Mouse (Mus musculus) midbrain, embryonic 13.5 days (tissue): ENCODE data around the gene Ksr2. TPM values are rescaled to one million over a fixed set of nuclear protein-coding genes. Genes with fewer than 3 reads are reported as not detected.
"Not testable (repeated sequence)": the region's sequence is repeated elsewhere in the genome, so short reads cannot be mapped to it uniquely, and the experiment has no call there.

ENCODE experiments used
- ATAC-seq: fragments of 200-750 bp; cut with Nextera tagmentation; 2 replicates; pipeline ENCODE4 v1.8.0; 2017; ENCODE audit warnings: mild to moderate bottlenecking, moderate TSS enrichment, moderate library complexity
- H3K27ac ChIP-seq: fragments of 300-500 bp; sonication (generic); 2 replicates; pipeline ENCODE4 v1.5.1; 2015; ENCODE audit warnings: inconsistent platforms, mild to moderate bottlenecking, moderate library complexity
- H3K27me3 ChIP-seq: fragments of 300-500 bp; sonication (generic); 2 replicates; pipeline ENCODE4 v1.6.1; 2015; ENCODE audit warnings: mild to moderate bottlenecking, inconsistent platforms
- H3K36me3 ChIP-seq: fragments of 300-500 bp; sonication (generic); 2 replicates; pipeline ENCODE4 v1.6.1; 2015; ENCODE audit warnings: mild to moderate bottlenecking, inconsistent platforms
- H3K4me1 ChIP-seq: fragments of 300-500 bp; sonication (generic); replicated peaks from 2 replicates; pipeline ENCODE4 v1.6.1; 2015; ENCODE audit warnings: inconsistent platforms
- H3K4me2 ChIP-seq: fragments of 300-500 bp; sonication (generic); replicated peaks from 2 replicates; pipeline ENCODE4 v1.6.1; 2015; ENCODE audit warnings: moderate library complexity, mild to moderate bottlenecking, inconsistent platforms
- H3K4me3 ChIP-seq: fragments of 300-500 bp; sonication (generic); replicated peaks from 2 replicates; pipeline ENCODE4 v1.5.1; 2015; ENCODE audit warnings: mild to moderate bottlenecking, inconsistent platforms
- H3K9ac ChIP-seq: fragments of 300-500 bp; sonication (generic); replicated peaks from 2 replicates; pipeline ENCODE4 v1.6.1; 2015; ENCODE audit warnings: mild to moderate bottlenecking, inconsistent platforms
- H3K9me3 ChIP-seq: fragments of 300-500 bp; sonication (generic); 2 replicates; pipeline ENCODE4 v1.6.1; 2016; ENCODE audit warnings: mild to moderate bottlenecking, inconsistent platforms
- WGBS: fragments of 180-500 bp; shearing (Covaris S2); methylation state at CpG from one replicate; pipeline ENCODE4 v1.1.7; 2015; 5-methylcytosine and 5-hydroxymethylcytosine counted together
- polyA plus RNA-seq: library from polyadenylated mRNA; unstranded; fragments of >200 nt; fragmentation: Nextera tagmentation; extraction: Ambion mirVana; gene quantifications from 2 replicates; pipeline ENCODE4 v1.2.1, GENCODE M21; 2015

Ksr2 gene
- polyA plus RNA-seq, 1 experiment from 2014 or later = 6.9 TPM

DNA sequence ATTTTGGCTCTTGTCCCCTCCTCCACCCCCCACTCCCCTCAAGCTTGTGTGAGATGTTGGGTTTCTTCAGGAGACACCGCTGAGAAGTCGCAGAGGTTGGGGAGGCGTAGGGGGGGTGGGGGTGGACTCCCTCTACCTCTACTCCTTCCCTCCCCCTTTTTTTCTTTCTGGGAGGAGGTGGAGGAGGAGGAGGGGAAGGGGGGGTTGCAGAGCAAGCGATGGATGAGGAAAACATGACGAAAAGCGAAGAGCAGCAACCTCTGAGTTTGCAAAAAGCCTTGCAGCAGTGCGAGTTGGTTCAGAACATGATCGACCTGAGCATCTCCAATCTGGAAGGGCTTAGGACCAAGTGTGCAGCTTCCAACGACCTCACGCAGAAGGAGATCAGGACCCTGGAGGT lies 811 bp downstream of the Ksr2 start:
- under 1% methylated on average over 10 of the region's 10 CpGs for WGBS
- H3K4me2 ChIP-seq = peak overlapping the region; percentile 71

DNA sequence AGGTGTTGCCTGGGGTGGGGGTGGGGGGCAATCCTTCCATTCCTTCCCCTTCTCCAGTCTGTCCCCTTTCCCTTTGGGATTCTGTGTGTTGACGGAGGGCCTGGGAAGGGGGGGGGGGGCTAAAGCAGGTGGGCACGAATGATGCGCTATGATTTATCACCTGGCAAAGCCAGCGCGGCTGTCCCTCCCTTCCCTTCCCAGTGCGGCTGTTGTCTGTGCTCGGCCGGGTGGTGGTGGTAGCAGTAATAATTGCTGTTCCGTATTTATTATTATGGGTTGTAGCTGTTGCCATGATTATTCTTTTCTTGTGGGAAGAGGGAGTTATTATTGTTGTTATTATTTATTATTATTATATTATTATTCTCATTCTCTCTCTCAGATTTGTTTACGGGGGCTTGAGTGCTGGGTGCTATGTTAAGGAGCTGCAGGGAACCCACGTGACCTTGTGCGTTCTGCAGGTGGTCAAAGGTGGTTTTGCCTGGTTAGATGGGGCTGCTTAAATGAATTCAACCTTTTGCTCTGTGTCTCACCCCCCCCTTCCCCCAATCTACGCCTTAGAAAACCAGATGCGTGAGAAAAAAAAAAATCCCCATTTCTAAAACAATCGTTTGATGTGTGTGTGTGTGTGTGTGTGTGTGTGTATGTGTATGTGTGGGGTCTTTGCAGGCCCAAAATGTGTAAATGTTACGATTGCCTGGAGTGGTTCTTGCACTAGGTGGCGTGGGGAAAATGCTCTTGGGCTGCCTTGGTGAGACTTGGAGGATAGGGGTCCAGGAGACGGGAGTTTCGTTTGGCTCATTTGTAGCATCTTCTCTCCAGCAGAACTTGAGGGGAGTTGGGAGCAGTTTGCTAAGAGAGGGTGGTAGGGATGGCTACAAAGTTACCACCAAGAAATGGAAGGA lies 1.5 kb downstream of the Ksr2 start:
- Histone ChIP-seq H3K4me3 (peak overlapping the region; percentile 71), H3K4me2 (peak overlapping the region; percentile 71), H3K9me3 (no peaks in the 10 kb centered on the region), H3K9ac (peak overlapping the region; percentile 84), H3K36me3 (no peaks in the 10 kb centered on the region), H3K4me1 (peaks cover 26% of the 10 kb centered on the region), H3K27me3 (no peaks in the 10 kb centered on the region; the same call in 1 of the 2 replicates), H3K27ac (peak overlapping the region; percentile 99)
- ATAC-seq = 0 out of 2 replicates have a peak, but pooled peaks have one; percentile 1
- 22% methylated on average over 19 of the region's 19 CpGs for WGBS

More for the DNA sequence above, 811 bp downstream of the Ksr2 start:
- peak; percentile 19; the same call in 1 of the 2 replicates for ATAC-seq
- peak overlapping the region; percentile 71 for H3K4me3 ChIP-seq
- peaks cover 26% of the 10 kb centered on the region for H3K4me1 ChIP-seq
- H3K9me3 ChIP-seq = no peaks in the 10 kb centered on the region
- H3K27me3 ChIP-seq = no peaks in the 10 kb centered on the region; the same call in 1 of the 2 replicates
- H3K27ac ChIP-seq = peak overlapping the region; percentile 99
- no peaks in the 10 kb centered on the region for H3K36me3 ChIP-seq
- H3K9ac ChIP-seq = peak overlapping the region; percentile 84

DNA sequence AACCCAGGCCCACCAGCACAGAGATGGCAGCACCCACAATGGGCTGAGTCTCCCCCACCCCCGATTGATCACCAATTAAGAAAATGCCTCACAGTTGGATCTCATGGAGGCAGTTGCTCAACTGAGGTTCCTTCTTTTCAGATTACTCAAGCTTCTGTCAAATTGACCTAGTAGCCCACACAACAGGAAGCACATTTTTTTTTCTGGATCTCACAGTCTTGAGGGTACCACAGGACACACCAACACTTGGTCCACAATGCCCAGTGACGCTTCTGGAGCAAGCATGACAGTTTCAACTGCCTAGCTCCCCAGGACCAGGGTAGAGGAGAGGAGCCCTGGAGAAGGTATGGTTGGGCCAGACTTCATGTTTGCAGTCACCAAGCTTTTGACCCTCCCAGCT lies 3.6 kb downstream of the Ksr2 start:
- Histone ChIP-seq H3K27me3 (no peaks in the 10 kb centered on the region; the same call in 1 of the 2 replicates), H3K27ac (no peak overlapping the region), H3K9me3 (no peaks in the 10 kb centered on the region), H3K36me3 (no peaks in the 10 kb centered on the region), H3K4me1 (peaks cover 26% of the 10 kb centered on the region), H3K4me2 (no peak overlapping the region), H3K9ac (no peak overlapping the region), H3K4me3 (no peak overlapping the region)
- WGBS = 86% methylated on average over 2 of the region's 2 CpGs
- no peak for ATAC-seq

DNA sequence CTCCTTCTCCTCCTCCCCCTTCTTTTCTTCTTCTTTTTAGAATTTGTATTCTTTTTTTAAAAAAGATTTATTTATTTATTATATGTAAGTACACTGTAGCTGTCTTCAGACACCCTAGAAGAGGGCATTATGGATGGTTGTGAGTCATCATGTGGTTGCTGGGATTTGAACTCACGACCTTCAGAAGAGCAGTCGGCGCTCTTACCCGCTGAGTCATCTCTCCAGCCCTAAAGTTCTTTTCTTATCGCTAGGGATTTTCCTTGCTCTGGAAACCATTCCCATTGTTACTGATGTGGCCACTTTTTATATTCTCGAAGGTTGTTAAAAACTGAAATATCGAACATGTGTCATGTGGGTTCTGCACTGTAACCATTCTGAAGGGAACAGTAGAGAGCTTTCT lies 19.7 kb downstream of the Ksr2 start:
- not testable (repeated sequence) for H3K9me3 ChIP-seq

DNA sequence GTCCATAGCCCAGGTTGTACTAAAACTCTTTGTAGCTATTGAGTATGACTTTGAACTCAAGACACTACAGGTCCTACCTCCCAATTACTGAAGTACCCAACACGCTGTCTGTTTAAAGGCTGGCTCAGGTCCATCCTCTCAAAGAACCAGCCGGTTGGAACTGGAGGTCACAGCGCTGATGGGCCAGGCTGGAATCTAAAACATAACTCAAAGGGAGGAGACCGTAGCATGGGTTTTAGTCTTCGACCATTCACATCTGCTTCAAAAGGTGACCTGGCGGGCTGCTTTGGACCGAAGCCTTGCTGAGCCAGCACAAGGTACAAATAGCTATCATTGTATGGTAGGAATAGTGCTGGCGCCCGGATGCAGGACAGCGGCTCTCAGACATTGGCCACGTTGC lies 26.5 kb downstream of the Ksr2 start:
- no peak for ATAC-seq
- Histone ChIP-seq H3K4me2 (no peak overlapping the region), H3K36me3 (no peaks in the 10 kb centered on the region), H3K27me3 (0 out of 2 replicates have a peak, but pooled peaks cover 2% of the 10 kb centered on the region), H3K4me1 (peaks cover 24% of the 10 kb centered on the region), H3K9ac (no peak overlapping the region), H3K9me3 (no peaks in the 10 kb centered on the region), H3K4me3 (no peak overlapping the region), H3K27ac (0 out of 2 replicates have a peak overlapping the region, but pooled peaks have one; percentile 84)
- WGBS = 89% methylated on average over 11 of the region's 11 CpGs

More for the DNA sequence above, 19.7 kb downstream of the Ksr2 start:
- not testable (repeated sequence) for H3K4me3 ChIP-seq, H3K9ac ChIP-seq, ATAC-seq, H3K36me3 ChIP-seq, H3K27ac ChIP-seq, H3K4me1 ChIP-seq, H3K27me3 ChIP-seq, H3K4me2 ChIP-seq
- 93% methylated on average over 7 of the region's 7 CpGs for WGBS

DNA sequence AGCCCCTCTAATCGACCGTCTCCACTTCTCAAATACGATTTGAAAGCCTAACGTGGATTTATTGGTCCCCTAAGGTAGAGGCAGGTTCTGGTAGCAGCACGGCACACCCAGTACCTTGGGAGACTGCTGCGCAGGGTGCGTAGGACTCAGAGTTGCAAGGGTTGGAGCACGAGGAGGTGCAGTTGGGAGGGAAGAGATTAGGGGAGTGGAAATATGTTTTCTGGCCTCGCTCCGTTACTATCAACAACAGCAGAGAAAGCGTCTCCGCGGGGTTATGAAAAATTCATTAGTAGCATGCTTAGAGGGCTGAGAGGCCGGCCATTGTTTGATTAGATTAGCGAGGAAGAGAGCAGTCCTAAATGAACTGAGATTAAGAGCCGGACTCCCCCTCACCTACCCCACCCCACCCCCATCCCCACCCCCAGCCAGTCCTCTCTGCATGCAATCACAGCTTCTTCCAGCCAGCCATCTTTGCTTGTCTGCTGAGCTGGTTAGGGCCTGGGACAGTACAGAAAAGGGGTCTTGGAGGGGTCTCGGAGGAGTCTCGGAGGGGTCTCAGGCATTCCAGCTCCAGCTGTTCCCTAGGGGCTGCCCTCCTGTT lies 27.5 kb downstream of the Ksr2 start:
- H3K4me2 ChIP-seq = peak overlapping the region; percentile 42
- ATAC-seq = peak; percentile 78
- 0 out of 2 replicates have a peak, but pooled peaks cover 2% of the 10 kb centered on the region for H3K27me3 ChIP-seq
- H3K36me3 ChIP-seq = no peaks in the 10 kb centered on the region
- WGBS = 7% methylated on average over 18 of the region's 18 CpGs
- H3K4me3 ChIP-seq = 0 out of 2 replicates have a peak overlapping the region, but pooled peaks have one; percentile 3
- H3K4me1 ChIP-seq = peaks cover 24% of the 10 kb centered on the region
- peak overlapping the region; percentile 84 for H3K27ac ChIP-seq
- no peak overlapping the region; the same call in 1 of the 2 replicates for H3K9ac ChIP-seq
- no peaks in the 10 kb centered on the region for H3K9me3 ChIP-seq

DNA sequence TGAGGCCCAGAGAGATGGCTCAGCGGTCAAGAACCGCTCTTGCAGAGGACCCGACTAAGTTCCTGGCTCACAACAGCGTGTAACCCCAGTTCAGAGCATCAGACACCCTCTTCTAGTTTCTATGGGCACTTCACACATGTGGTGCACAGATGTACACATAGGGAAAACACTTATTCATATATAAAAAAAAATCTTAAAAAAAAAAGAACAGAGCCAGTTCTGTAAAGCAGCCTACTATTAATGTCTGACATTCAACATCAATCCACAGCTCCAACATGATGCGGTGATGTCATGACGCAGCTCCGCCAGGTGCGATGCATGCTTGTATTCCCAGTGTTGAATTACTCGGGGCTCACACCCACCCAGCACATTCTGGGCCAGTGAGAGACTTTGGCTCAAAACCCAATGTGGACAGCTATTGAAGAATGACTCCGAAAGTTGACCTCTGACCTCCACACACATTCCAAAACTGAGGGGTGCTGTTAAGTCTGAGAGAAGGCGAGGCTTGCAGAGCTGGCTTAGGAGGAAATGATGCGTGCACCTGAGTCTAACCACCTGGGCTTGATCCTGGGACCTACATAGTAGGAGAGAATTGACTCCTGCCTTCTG lies 28.5 kb downstream of the Ksr2 start:
- ATAC-seq = no peak
- Histone ChIP-seq H3K4me2 (peak overlapping the region; percentile 42; the same call in 1 of the 2 replicates), H3K27ac (peak overlapping the region; percentile 84), H3K9ac (no peak overlapping the region; the same call in 1 of the 2 replicates), H3K4me3 (no peak overlapping the region), H3K36me3 (no peaks in the 10 kb centered on the region), H3K4me1 (peaks cover 24% of the 10 kb centered on the region), H3K27me3 (0 out of 2 replicates have a peak, but pooled peaks cover 5% of the 10 kb centered on the region), H3K9me3 (no peaks in the 10 kb centered on the region)
- WGBS = 89% methylated on average over 12 of the region's 12 CpGs

DNA sequence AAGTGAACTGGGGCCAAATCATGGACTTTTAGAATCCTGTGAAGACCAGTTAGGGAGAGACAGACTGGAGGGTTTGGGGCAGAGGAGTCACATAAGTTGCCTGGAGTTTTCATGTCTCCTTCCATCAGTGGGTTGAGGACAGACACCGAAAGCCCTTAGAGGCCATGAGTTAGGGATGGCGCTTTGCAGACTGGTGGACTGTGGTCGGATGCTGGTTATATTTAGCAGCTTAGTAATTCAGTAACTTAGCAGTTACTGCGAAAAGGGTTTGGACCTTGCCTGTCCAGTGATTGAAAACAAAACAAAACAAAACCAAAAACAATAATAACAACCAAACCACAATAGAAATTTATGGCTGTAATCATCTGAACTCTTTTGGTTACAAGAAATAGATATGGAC lies 29.3 kb downstream of the Ksr2 start:
- no peak for ATAC-seq
- Histone ChIP-seq H3K9ac (no peak overlapping the region), H3K27me3 (0 out of 2 replicates have a peak, but pooled peaks cover 8% of the 10 kb centered on the region), H3K4me1 (peaks cover 24% of the 10 kb centered on the region), H3K9me3 (no peaks in the 10 kb centered on the region), H3K4me2 (no peak overlapping the region), H3K36me3 (no peaks in the 10 kb centered on the region), H3K4me3 (no peak overlapping the region), H3K27ac (no peak overlapping the region)
- 94% methylated on average over 4 of the region's 4 CpGs for WGBS

DNA sequence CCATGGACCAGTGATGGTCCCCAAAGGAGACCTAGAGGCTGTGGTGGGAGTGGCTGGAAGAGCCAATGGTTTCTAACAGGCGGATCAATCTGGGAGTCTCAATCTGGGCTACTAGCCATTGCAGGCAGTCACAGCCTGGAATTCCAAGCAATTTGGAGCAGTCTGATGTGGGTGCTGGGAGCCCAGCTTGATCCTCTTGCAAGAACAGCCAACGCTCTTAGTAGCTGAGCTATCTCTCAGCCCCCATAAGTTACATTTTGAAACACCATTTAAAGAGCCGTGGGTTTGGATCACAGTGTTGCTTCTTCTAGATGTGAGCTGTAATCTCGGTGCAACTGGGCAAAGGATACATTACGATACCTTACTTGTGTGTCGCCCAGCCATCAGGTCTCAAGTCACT lies 30.1 kb downstream of the Ksr2 start:
- Histone ChIP-seq H3K4me1 (peaks cover 24% of the 10 kb centered on the region), H3K9ac (no peak overlapping the region), H3K36me3 (no peaks in the 10 kb centered on the region), H3K27ac (no peak overlapping the region), H3K27me3 (0 out of 2 replicates have a peak, but pooled peaks cover 8% of the 10 kb centered on the region), H3K9me3 (no peaks in the 10 kb centered on the region), H3K4me3 (no peak overlapping the region), H3K4me2 (no peak overlapping the region)
- 93% methylated on average over 6 of the region's 6 CpGs for WGBS
- ATAC-seq = no peak

DNA sequence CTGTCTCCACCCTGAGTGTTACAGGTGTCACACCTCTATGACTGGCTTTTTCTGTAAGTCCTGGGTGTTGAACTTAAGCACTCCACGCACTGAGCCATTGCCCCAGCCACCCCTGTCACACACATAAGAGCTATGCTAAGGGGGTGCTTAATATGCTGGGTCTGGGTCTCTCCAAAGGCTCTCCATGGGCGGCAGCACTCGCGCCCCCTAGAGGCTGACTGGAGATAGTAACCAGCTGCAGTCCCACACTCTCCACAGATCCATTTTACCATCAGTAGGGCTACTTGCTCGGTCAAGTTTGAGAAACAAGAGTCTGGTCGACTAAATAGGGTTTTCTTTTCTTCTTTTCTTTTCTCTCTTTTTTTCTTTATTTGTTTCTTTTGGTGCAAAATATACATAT lies 33.9 kb downstream of the Ksr2 start:
- ATAC-seq = no peak
- H3K4me1 ChIP-seq = peaks cover 7% of the 10 kb centered on the region; the same call in 1 of the 2 replicates
- no peak overlapping the region for H3K4me3 ChIP-seq
- H3K27me3 ChIP-seq = 0 out of 2 replicates have a peak, but pooled peaks cover 8% of the 10 kb centered on the region
- no peak overlapping the region for H3K9ac ChIP-seq
- WGBS = 41% methylated on average over 6 of the region's 6 CpGs
- H3K9me3 ChIP-seq = no peaks in the 10 kb centered on the region
- no peak overlapping the region for H3K4me2 ChIP-seq
- no peak overlapping the region for H3K27ac ChIP-seq
- H3K36me3 ChIP-seq = no peaks in the 10 kb centered on the region

DNA sequence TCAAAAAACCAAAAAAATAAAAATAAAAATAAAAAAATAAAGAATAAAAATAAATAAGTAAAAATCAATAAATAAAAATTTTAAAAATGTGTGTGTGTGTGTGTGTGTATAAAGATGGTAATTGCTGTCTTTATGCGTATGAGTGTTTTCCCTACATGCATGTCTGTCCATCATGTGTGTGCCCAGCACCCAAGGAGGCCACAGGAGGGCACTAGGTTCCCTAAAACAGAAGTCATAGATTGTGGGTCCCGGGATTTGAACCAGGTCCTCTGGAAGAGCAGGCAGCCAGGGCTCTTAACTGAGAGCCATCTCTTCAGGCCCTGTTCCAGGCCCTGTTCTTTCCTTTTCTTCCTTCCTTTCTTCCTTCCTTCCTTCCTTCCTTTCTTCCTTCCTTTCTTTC lies 38.2 kb downstream of the Ksr2 start:
- Histone ChIP-seq H3K27me3 (0 out of 2 replicates have a peak, but pooled peaks cover 5% of the 10 kb centered on the region), H3K4me2 (no peak overlapping the region), H3K4me3 (no peak overlapping the region), H3K36me3 (no peaks in the 10 kb centered on the region), H3K9me3 (no peaks in the 10 kb centered on the region), H3K9ac (no peak overlapping the region), H3K4me1 (peaks cover 7% of the 10 kb centered on the region; the same call in 1 of the 2 replicates), H3K27ac (no peak overlapping the region)
- 93% methylated on average over 2 of the region's 2 CpGs for WGBS
- no peak for ATAC-seq
